Mouse (Mus musculus): ENCODE measurements around the gene Pgap2. TPM values are rescaled to one million over a fixed set of nuclear protein-coding genes. Genes with fewer than 3 reads are reported as not detected.

Gene Pgap2
- total RNA-seq (2023; ENCODE audit: inconsistent age) = 56.2 to 72.1 TPM (median 56.9 TPM) in 4 replicates

GRCm38 (mm10) chr7:102209756-102210721 lies at the start of gene Pgap2, which contains the start of gene Nup98:
TSS of gene Pgap2 (plus strand) at chr7:102210208.
TSS of gene Nup98 (minus strand) at chr7:102210176.

GRCm38 (mm10) chr7:102255954-102256353 lies 45.9 kb downstream of the Pgap2 start, which contains the start of gene Rhog:
TSS of gene Rhog (minus strand) at chr7:102256054.

DNA sequence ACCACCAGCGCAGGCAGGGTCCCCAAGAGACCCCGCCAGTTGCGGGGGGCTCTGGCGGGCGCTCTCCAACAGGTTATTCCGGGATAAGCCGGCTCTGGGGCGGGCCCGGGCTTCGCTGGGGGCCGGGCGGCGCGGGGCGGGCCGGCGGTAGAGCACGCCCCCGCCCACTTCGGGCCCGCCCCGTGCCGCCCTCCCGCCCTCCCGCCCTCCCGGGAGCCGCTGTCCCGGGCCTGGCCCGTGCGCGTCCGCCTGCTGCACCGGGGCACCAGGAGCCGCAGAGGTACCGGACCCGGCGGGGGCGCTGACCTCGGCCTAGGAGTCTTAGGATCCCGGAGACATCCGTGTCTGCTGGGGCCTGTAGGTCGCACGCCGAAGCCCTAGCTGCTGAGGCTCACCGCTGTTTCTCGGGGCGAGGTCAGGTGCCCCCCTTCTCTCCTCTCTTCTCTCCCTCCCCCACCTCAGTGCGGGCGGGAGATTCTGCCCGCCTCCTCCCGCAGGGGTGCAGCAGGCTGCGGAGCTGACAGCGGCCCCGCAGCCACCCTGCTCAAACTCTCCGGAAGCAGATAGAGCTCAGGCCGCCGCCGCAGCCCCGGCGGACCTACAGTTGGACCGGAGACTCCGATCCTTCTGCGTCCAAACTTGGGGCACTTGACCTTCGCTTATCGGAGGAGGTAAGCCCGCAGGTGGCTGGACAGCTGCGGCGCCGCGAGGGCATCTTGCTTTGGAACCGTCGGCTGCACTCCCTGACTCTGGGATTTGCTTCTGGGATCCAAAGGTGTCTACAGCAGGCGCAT lies 57.8 kb downstream of the Pgap2 start, which contains the start of gene Stim1:
TSS of gene Stim1 (plus strand) at position 206 of the 794 bp plus-strand sequence.

Other genes starting within 250 kb of the Pgap2 start
- 8.2 to 11.7 TPM (median 9.8 TPM) in 4 replicates for gene Il18bp, start 191.5 kb upstream of the Pgap2 start, total RNA-seq (2023; ENCODE audit: inconsistent age)
- 27.1 to 41.5 TPM (median 37.2 TPM) in 4 replicates for gene Rnf121, start 144.7 kb upstream of the Pgap2 start, total RNA-seq (2023; ENCODE audit: inconsistent age)
- gene Xndc1, start 144.7 kb upstream of the Pgap2 start, total RNA-seq (2023; ENCODE audit: inconsistent age) = 43.5 to 52.2 TPM (median 48.8 TPM) in 4 replicates
- 5.4 to 7.0 TPM (median 5.8 TPM) in 4 replicates for gene Xntrpc, start 144.5 kb upstream of the Pgap2 start, total RNA-seq (2023; ENCODE audit: inconsistent age)
- 2.7 to 4.2 TPM (median 3.4 TPM) in 4 replicates for gene Trpc2, start 127.1 kb upstream of the Pgap2 start, total RNA-seq (2023; ENCODE audit: inconsistent age)
- gene Art1, start 108.5 kb upstream of the Pgap2 start, total RNA-seq (2023; ENCODE audit: inconsistent age) = not detected in 4 replicates
- gene Art5, start 100.7 kb upstream of the Pgap2 start, total RNA-seq (2023; ENCODE audit: inconsistent age) = 3.7 to 5.7 TPM (median 4.3 TPM) in 4 replicates
- gene Chrna10, start 93.4 kb upstream of the Pgap2 start, total RNA-seq (2023; ENCODE audit: inconsistent age) = not detected in 4 replicates
- 104 to 126 TPM (median 116 TPM) in 4 replicates for gene Nup98, start within 50 bp of the Pgap2 start, total RNA-seq (2023; ENCODE audit: inconsistent age)
- 138 to 149 TPM (median 144 TPM) in 4 replicates for gene Rhog, start 45.8 kb downstream of the Pgap2 start, total RNA-seq (2023; ENCODE audit: inconsistent age)
- gene Stim1, start 57.6 kb downstream of the Pgap2 start, total RNA-seq (2023; ENCODE audit: inconsistent age) = 71.0 to 85.1 TPM (median 76.3 TPM) in 4 replicates
- gene Rrm1, start 231.5 kb downstream of the Pgap2 start, total RNA-seq (2023; ENCODE audit: inconsistent age) = 36.5 to 47.4 TPM (median 43.8 TPM) in 4 replicates